Mouse (Mus musculus): ENCODE results near the gene Mmp23.
"Not testable (repeated sequence)": the region's sequence is repeated elsewhere in the genome, so short reads cannot be mapped to it uniquely, and the experiment has no call there.

Mmp23 gene

GRCm38 (mm10) chr4:155653086-155653450, at the start of gene Mmp23:
Gene Mmp23, minus strand, starts transcription at chr4:155653384.
- in situ Hi-C loops (cut with MseI, MboI): no loop called here

GRCm38 (mm10) chr4:155700425-155700824, 47.2 kb upstream of the Mmp23 start:
- in situ Hi-C loops (cut with MseI, MboI): no loop called here

- in situ Hi-C loops (cut with MseI, MboI): no loop called here
These were observed 43.4 kb upstream of the Mmp23 start for GRCm38 (mm10) chr4:155696261-155697255.

GRCm38 (mm10) chr4:155695531-155696062, 42.4 kb upstream of the Mmp23 start:
- in situ Hi-C loops (cut with MseI, MboI): no loop called here

GRCm38 (mm10) chr4:155694482-155695401, 41.6 kb upstream of the Mmp23 start:
- in situ Hi-C loops (cut with MseI, MboI): no loop called here

- in situ Hi-C loops (cut with MseI, MboI): no loop called here
These were observed 40.9 kb upstream of the Mmp23 start, which contains the start of gene Fndc10 for GRCm38 (mm10) chr4:155694111-155694481. Gene Fndc10, plus strand, starts transcription at chr4:155694342.

- in situ Hi-C loops (cut with MseI, MboI): no loop called here
These were observed 39.2 kb upstream of the Mmp23 start for GRCm38 (mm10) chr4:155692421-155692820.

GRCm38 (mm10) chr4:155690571-155691375, 37.6 kb upstream of the Mmp23 start:
- in situ Hi-C loops (cut with MseI, MboI): no loop called here

- in situ Hi-C loops (cut with MseI, MboI): not testable (repeated sequence)
These were observed 34.6 kb upstream of the Mmp23 start for GRCm38 (mm10) chr4:155687764-155688163.

- in situ Hi-C loops (cut with MseI, MboI): not testable (repeated sequence)
These were observed 30.6 kb upstream of the Mmp23 start for GRCm38 (mm10) chr4:155683670-155684277.

GRCm38 (mm10) chr4:155675991-155676390, 22.8 kb upstream of the Mmp23 start:
- in situ Hi-C loops (cut with MseI, MboI): no loop called here

GRCm38 (mm10) chr4:155672082-155672481, 18.9 kb upstream of the Mmp23 start:
- in situ Hi-C loops (cut with MseI, MboI): no loop called here

GRCm38 (mm10) chr4:155670236-155670635, 17.1 kb upstream of the Mmp23 start:
- in situ Hi-C loops (cut with MseI, MboI): not testable (repeated sequence)

GRCm38 (mm10) chr4:155669598-155670075, 16.5 kb upstream of the Mmp23 start:
- in situ Hi-C loops (cut with MseI, MboI): no loop called here

GRCm38 (mm10) chr4:155668689-155669597, 15.8 kb upstream of the Mmp23 start, which contains the start of gene Mib2:
Gene Mib2, minus strand, starts transcription at chr4:155669198.
- in situ Hi-C loops (cut with MseI, MboI): no loop called here

GRCm38 (mm10) chr4:155666903-155667302, 13.7 kb upstream of the Mmp23 start:
- in situ Hi-C loops (cut with MseI, MboI): no loop called here

GRCm38 (mm10) chr4:155660641-155661040, 7.5 kb upstream of the Mmp23 start:
- in situ Hi-C loops (cut with MseI, MboI): no loop called here

GRCm38 (mm10) chr4:155658961-155659360, 5.8 kb upstream of the Mmp23 start:
- in situ Hi-C loops (cut with MseI, MboI): no loop called here

- in situ Hi-C loops (cut with MseI, MboI): no loop called here
These were observed 3.1 kb upstream of the Mmp23 start for GRCm38 (mm10) chr4:155656214-155656751.

Data from mouse trophoblast stem cell (cell line).